Mouse (Mus musculus) embryonic facial prominence, embryonic 14.5 days (tissue): ENCODE data around the gene Tex30. TPM values are rescaled to one million over a fixed set of nuclear protein-coding genes. Genes with fewer than 3 reads are reported as not detected.
"Not testable (repeated sequence)": the region's sequence is repeated elsewhere in the genome, so short reads cannot be mapped to it uniquely, and the experiment has no call there.

ENCODE experiments used
- ATAC-seq: fragments of 200-750 bp; cut with Nextera tagmentation; 2 replicates; pipeline ENCODE4 v1.8.0; 2017; ENCODE audit warnings: low read depth, moderate number of reproducible peaks, moderate TSS enrichment
- DNase-seq: peaks from one replicate; pipeline ENCODE4 v3.0.0-alpha.2; 2015; ENCODE audit warnings: low spot score
- H3K27ac ChIP-seq: fragments of 300-500 bp; sonication (generic); replicated peaks from 2 replicates; pipeline ENCODE4 v1.5.1; 2014; ENCODE audit warnings: low read depth, mild to moderate bottlenecking, low read length, moderate library complexity
- H3K27me3 ChIP-seq: fragments of 300-500 bp; sonication (generic); replicated peaks from 2 replicates; pipeline ENCODE4 v1.6.1; 2014; ENCODE audit warnings: low read length; ENCODE audit not compliant: control insufficient read depth, insufficient read depth
- H3K36me3 ChIP-seq: fragments of 300-500 bp; sonication (generic); 2 replicates; pipeline ENCODE4 v1.6.1; 2014; ENCODE audit warnings: low read length, mixed read lengths; ENCODE audit not compliant: control insufficient read depth, insufficient read depth
- H3K4me1 ChIP-seq: fragments of 300-500 bp; sonication (generic); 2 replicates; pipeline ENCODE4 v1.6.1; 2014; ENCODE audit warnings: antibody characterized with exemption, low read length; ENCODE audit not compliant: control insufficient read depth, insufficient read depth
- H3K4me2 ChIP-seq: fragments of 300-500 bp; sonication (generic); 2 replicates; pipeline ENCODE4 v1.6.1; 2014; ENCODE audit warnings: low read depth, mild to moderate bottlenecking, low read length, moderate library complexity, mixed read lengths
- H3K4me3 ChIP-seq: fragments of 300-500 bp; sonication (generic); 2 replicates; pipeline ENCODE4 v1.5.1; 2014; ENCODE audit warnings: low read depth, mild to moderate bottlenecking, low read length
- H3K9ac ChIP-seq: fragments of 300-500 bp; sonication (generic); 2 replicates; pipeline ENCODE4 v1.6.1; 2014; ENCODE audit warnings: low read depth, mild to moderate bottlenecking, low read length, moderate library complexity, mixed read lengths
- H3K9me3 ChIP-seq: fragments of 300-500 bp; sonication (generic); 2 replicates; pipeline ENCODE4 v1.6.1; 2016; ENCODE audit warnings: low read length; ENCODE audit not compliant: control insufficient read depth
- WGBS: fragments of 180-500 bp; shearing (Covaris S2); extraction: QIAGEN DNeasy Blood & Tissue Kit; methylation state at CpG from one replicate; pipeline ENCODE4 v1.1.7; 2014; 5-methylcytosine and 5-hydroxymethylcytosine counted together
- polyA plus RNA-seq: library from polyadenylated mRNA; unstranded; fragments of >200 nt; fragmentation: Nextera tagmentation; extraction: Ambion mirVana; gene quantifications from 2 replicates; pipeline ENCODE4 v1.2.1, GENCODE M21; 2014

Gene Tex30
- polyA plus RNA-seq, 1 experiment from 2014 or later = 66.0 TPM

GRCm38 (mm10) chr1:44061836-44062235, 40.4 kb downstream of the Tex30 start, which contains the start of gene Gm8251:
TSS of gene Gm8251 (minus strand) at chr1:44061936.
- H3K9me3 ChIP-seq = no peaks in the 10 kb centered on the region
- no peaks in the 10 kb centered on the region for H3K4me1 ChIP-seq
- no peaks in the 10 kb centered on the region for H3K36me3 ChIP-seq
- no peak for DNase-seq
- H3K9ac ChIP-seq = no peak within 1 kb of the TSS
- no peak within 1 kb of the TSS for H3K4me3 ChIP-seq
- no peak within 1 kb of the TSS for H3K27ac ChIP-seq
- H3K27me3 ChIP-seq = no peaks in the 10 kb centered on the region
- no peak for ATAC-seq
- WGBS = 90% methylated on average over 2 of the region's 2 CpGs
- H3K4me2 ChIP-seq = no peak within 1 kb of the TSS

- Histone ChIP-seq H3K27ac (no peak overlapping the region), H3K4me2 (no peak overlapping the region), H3K9ac (no peak overlapping the region), H3K4me3 (no peak overlapping the region), H3K9me3 (no peaks in the 10 kb centered on the region), H3K27me3 (no peaks in the 10 kb centered on the region), H3K36me3 (no peaks in the 10 kb centered on the region), H3K4me1 (no peaks in the 10 kb centered on the region)
- no peak for DNase-seq
- no peak for ATAC-seq
- WGBS = 59% methylated on average over 3 of the region's 3 CpGs
Measured at GRCm38 (mm10) chr1:44057805-44058204, 44.4 kb downstream of the Tex30 start.

- Histone ChIP-seq H3K9ac (no peak overlapping the region), H3K27ac (no peak overlapping the region), H3K4me3 (no peak overlapping the region), H3K27me3 (no peaks in the 10 kb centered on the region), H3K4me1 (no peaks in the 10 kb centered on the region), H3K36me3 (no peaks in the 10 kb centered on the region), H3K9me3 (no peaks in the 10 kb centered on the region), H3K4me2 (no peak overlapping the region)
- DNase-seq = no peak
- ATAC-seq = no peak
- 70% methylated on average over 2 of the region's 2 CpGs for whole genome bisulfite sequencing
Measured at GRCm38 (mm10) chr1:44046556-44046955, 55.7 kb downstream of the Tex30 start.

- not testable (repeated sequence) for H3K4me3 ChIP-seq, H3K27ac ChIP-seq, H3K4me2 ChIP-seq, ATAC-seq, H3K27me3 ChIP-seq, H3K4me1 ChIP-seq, H3K9ac ChIP-seq, H3K36me3 ChIP-seq, DNase-seq, H3K9me3 ChIP-seq
- 87% methylated on average over 5 of the region's 5 CpGs for WGBS
Measured at GRCm38 (mm10) chr1:44045689-44046088, 56.6 kb downstream of the Tex30 start.

- Histone ChIP-seq H3K9ac (peak overlapping the region; percentile 59), H3K4me1 (no peaks in the 10 kb centered on the region), H3K27me3 (no peaks in the 10 kb centered on the region), H3K9me3 (no peaks in the 10 kb centered on the region), H3K4me3 (peak overlapping the region; percentile 46), H3K4me2 (peak overlapping the region; percentile 65), H3K27ac (no peak overlapping the region), H3K36me3 (no peaks in the 10 kb centered on the region)
- DNase-seq (no peak), ATAC-seq (peak; percentile 66)
- WGBS = 6% methylated on average over 6 of the region's 6 CpGs
Measured at GRCm38 (mm10) chr1:44042555-44042915, 59.7 kb downstream of the Tex30 start.

- no peaks in the 10 kb centered on the region for H3K4me1 ChIP-seq
- peak; percentile 72 for ATAC-seq
- 1% methylated on average over 17 of the region's 17 CpGs for WGBS
Measured at GRCm38 (mm10) chr1:44041797-44042554, 60.3 kb downstream of the Tex30 start.

More at GRCm38 (mm10) chr1:44041797-44042554, 60.3 kb downstream of the Tex30 start:
- H3K9me3 ChIP-seq = no peaks in the 10 kb centered on the region
- H3K4me2 ChIP-seq = peak overlapping the region; percentile 65
- DNase-seq = peak; percentile 89
- H3K27ac ChIP-seq = no peak overlapping the region
- peak overlapping the region; percentile 59 for H3K9ac ChIP-seq
- no peaks in the 10 kb centered on the region for H3K27me3 ChIP-seq
- peak overlapping the region; percentile 46 for H3K4me3 ChIP-seq
- no peaks in the 10 kb centered on the region for H3K36me3 ChIP-seq

Other genes starting within 250 kb of the Tex30 start
- 50.6 and 52.8 TPM in 2 replicates for gene Tpp2, start 168.8 kb downstream of the Tex30 start, polyA plus RNA-seq
- 1.2 and 2.4 TPM in 2 replicates for gene Mettl21c, start 82.4 kb downstream of the Tex30 start, polyA plus RNA-seq
- 0.03 and 0.11 TPM in 2 replicates for gene Gm8251, start 40.5 kb downstream of the Tex30 start, polyA plus RNA-seq
- 63.6 and 72.6 TPM in 2 replicates for gene Kdelc1, start 16.4 kb upstream of the Tex30 start, polyA plus RNA-seq
- gene Bivm, start 16.5 kb upstream of the Tex30 start, polyA plus RNA-seq = 19.6 and 20.9 TPM in 2 replicates
- gene Ercc5, start 45.3 kb upstream of the Tex30 start, polyA plus RNA-seq = 22.1 and 22.4 TPM in 2 replicates
- 0.38 and 1.8 TPM in 2 replicates for gene Mettl21e, start 116.5 kb upstream of the Tex30 start, polyA plus RNA-seq